Mouse (Mus musculus) intestine, embryonic 14.5 days (tissue): Measurements from ENCODE around the gene Rasgef1b. TPM values are rescaled to one million over a fixed set of nuclear protein-coding genes. Genes with fewer than 3 reads are reported as not detected.

ENCODE experiments used
- ATAC-seq: fragments of 200-750 bp; cut with Nextera tagmentation; replicated peaks from 2 replicates; pipeline ENCODE4 v1.8.0; 2017; ENCODE audit warnings: low read depth, moderate number of reproducible peaks, moderate TSS enrichment, moderate library complexity; ENCODE audit not compliant: low FRiP score, low TSS enrichment
- DNase-seq: peaks from one replicate; pipeline ENCODE4 v3.0.0-alpha.2; 2018; ENCODE audit warnings: low spot score
- H3K27ac ChIP-seq: fragments of 300-500 bp; sonication (generic); 2 replicates; pipeline ENCODE4 v1.5.1; 2014; ENCODE audit warnings: low read depth, mild to moderate bottlenecking, control low read depth
- H3K27me3 ChIP-seq: fragments of 300-500 bp; sonication (generic); replicated peaks from 2 replicates; pipeline ENCODE4 v1.6.1; 2014; ENCODE audit warnings: low read length, control low read depth; ENCODE audit not compliant: control insufficient read depth, insufficient read depth
- H3K36me3 ChIP-seq: fragments of 300-500 bp; sonication (generic); 2 replicates; pipeline ENCODE4 v1.6.1; 2014; ENCODE audit warnings: low read length, control low read depth; ENCODE audit not compliant: control insufficient read depth, insufficient read depth
- H3K4me1 ChIP-seq: fragments of 300-500 bp; sonication (generic); replicated peaks from 2 replicates; pipeline ENCODE4 v1.6.1; 2014; ENCODE audit warnings: low read length, control low read depth, mixed read lengths; ENCODE audit not compliant: control insufficient read depth, insufficient read depth
- H3K4me2 ChIP-seq: fragments of 300-500 bp; sonication (generic); 2 replicates; pipeline ENCODE4 v1.6.1; 2014; ENCODE audit warnings: low read length
- H3K4me3 ChIP-seq: fragments of 300-500 bp; sonication (generic); 2 replicates; pipeline ENCODE4 v1.5.1; 2014; ENCODE audit warnings: low read depth, low read length, control low read depth, mixed read lengths
- H3K9ac ChIP-seq: fragments of 300-500 bp; sonication (generic); 2 replicates; pipeline ENCODE4 v1.6.1; 2014; ENCODE audit warnings: mild to moderate bottlenecking, low read length
- H3K9me3 ChIP-seq: fragments of 300-500 bp; sonication (generic); 2 replicates; pipeline ENCODE4 v1.6.1; 2016; ENCODE audit warnings: low read length, control low read depth; ENCODE audit not compliant: control insufficient read depth
- WGBS: fragments of 180-500 bp; shearing (Covaris S2); extraction: QIAGEN DNeasy Blood & Tissue Kit; methylation state at CpG from one replicate; pipeline ENCODE4 v1.1.7; 2014; 5-methylcytosine and 5-hydroxymethylcytosine counted together
- polyA plus RNA-seq: library from polyadenylated mRNA; unstranded; fragments of >200 nt; fragmentation: Nextera tagmentation; extraction: Ambion mirVana; gene quantifications from 2 replicates; pipeline ENCODE4 v1.2.1, GENCODE M21; 2014

The Rasgef1b gene
- polyA plus RNA-seq, 1 experiment from 2014 or later: 13.0 TPM

- Histone ChIP-seq H3K27ac (no peak overlapping the region), H3K9ac (no peak overlapping the region), H3K27me3 (no peaks in the 10 kb centered on the region), H3K4me1 (0 out of 2 replicates have a peak, but pooled peaks cover 6% of the 10 kb centered on the region), H3K9me3 (no peaks in the 10 kb centered on the region), H3K36me3 (no peaks in the 10 kb centered on the region), H3K4me3 (no peak overlapping the region), H3K4me2 (no peak overlapping the region)
- DNase-seq (no peak), ATAC-seq (no peak)
- WGBS: 85% methylated on average over 5 of the region's 5 CpGs
These were observed 448.3 kb downstream of the Rasgef1b start for GRCm38 (mm10) chr5:99280536-99280935.

- no peak for DNase-seq
- WGBS: 38% methylated on average over 9 of the region's 9 CpGs
- ATAC-seq: no peak
These were observed 449.7 kb downstream of the Rasgef1b start for GRCm38 (mm10) chr5:99279016-99279757.

GRCm38 (mm10) chr5:99278364-99278763 is 450.5 kb downstream of the Rasgef1b start:
- H3K4me3 ChIP-seq: no peak overlapping the region
- H3K4me1 ChIP-seq: 0 out of 2 replicates have a peak, but pooled peaks cover 6% of the 10 kb centered on the region
- H3K4me2 ChIP-seq: no peak overlapping the region
- ATAC-seq (no peak), DNase-seq (no peak)
- no peaks in the 10 kb centered on the region for H3K27me3 ChIP-seq
- no peak overlapping the region for H3K9ac ChIP-seq
- no peak overlapping the region for H3K27ac ChIP-seq
- no peaks in the 10 kb centered on the region for H3K9me3 ChIP-seq
- WGBS: 92% methylated on average over 8 of the region's 8 CpGs
- H3K36me3 ChIP-seq: no peaks in the 10 kb centered on the region

More at GRCm38 (mm10) chr5:99279016-99279757, 449.7 kb downstream of the Rasgef1b start:
- Histone ChIP-seq H3K4me2 (no peak overlapping the region), H3K27ac (no peak overlapping the region), H3K9ac (no peak overlapping the region), H3K36me3 (no peaks in the 10 kb centered on the region), H3K4me1 (0 out of 2 replicates have a peak, but pooled peaks cover 6% of the 10 kb centered on the region), H3K27me3 (no peaks in the 10 kb centered on the region), H3K4me3 (no peak overlapping the region), H3K9me3 (no peaks in the 10 kb centered on the region)

- Histone ChIP-seq H3K27ac (no peak overlapping the region), H3K4me1 (0 out of 2 replicates have a peak, but pooled peaks cover 6% of the 10 kb centered on the region), H3K36me3 (no peaks in the 10 kb centered on the region), H3K4me3 (no peak overlapping the region), H3K4me2 (no peak overlapping the region), H3K27me3 (no peaks in the 10 kb centered on the region), H3K9me3 (no peaks in the 10 kb centered on the region), H3K9ac (no peak overlapping the region)
- ATAC-seq (no peak), DNase-seq (no peak)
- 83% methylated on average over 9 of the region's 9 CpGs for WGBS
These were observed 451.3 kb downstream of the Rasgef1b start for GRCm38 (mm10) chr5:99277536-99277935.

GRCm38 (mm10) chr5:99274119-99274563 is 454.7 kb downstream of the Rasgef1b start:
- Histone ChIP-seq H3K4me1 (0 out of 2 replicates have a peak, but pooled peaks cover 4% of the 10 kb centered on the region), H3K36me3 (no peaks in the 10 kb centered on the region), H3K4me2 (no peak overlapping the region), H3K9me3 (no peaks in the 10 kb centered on the region), H3K9ac (no peak overlapping the region), H3K4me3 (no peak overlapping the region), H3K27ac (no peak overlapping the region), H3K27me3 (no peaks in the 10 kb centered on the region)
- no peak for ATAC-seq
- DNase-seq: no peak
- WGBS: 71% methylated on average over 12 of the region's 12 CpGs

- DNase-seq (no peak), ATAC-seq (no peak)
- H3K4me2 ChIP-seq: no peak overlapping the region
- H3K36me3 ChIP-seq: no peaks in the 10 kb centered on the region
- no peaks in the 10 kb centered on the region for H3K4me1 ChIP-seq
- H3K27ac ChIP-seq: no peak overlapping the region
- H3K27me3 ChIP-seq: no peaks in the 10 kb centered on the region
- no peaks in the 10 kb centered on the region for H3K9me3 ChIP-seq
- no peak overlapping the region for H3K4me3 ChIP-seq
- no peak overlapping the region for H3K9ac ChIP-seq
- 51% methylated on average over 1 of the region's 1 CpGs for WGBS
These were observed 457.3 kb downstream of the Rasgef1b start for GRCm38 (mm10) chr5:99271531-99271930.

- no peak for ATAC-seq
- no peaks in the 10 kb centered on the region for H3K4me1 ChIP-seq
These were observed 459.7 kb downstream of the Rasgef1b start for GRCm38 (mm10) chr5:99269131-99269530.

GRCm38 (mm10) chr5:99267338-99267737 is 461.5 kb downstream of the Rasgef1b start:
- Histone ChIP-seq H3K9ac (no peak overlapping the region), H3K9me3 (no peaks in the 10 kb centered on the region), H3K4me3 (no peak overlapping the region), H3K36me3 (no peaks in the 10 kb centered on the region), H3K27me3 (no peaks in the 10 kb centered on the region), H3K4me2 (no peak overlapping the region), H3K27ac (no peak overlapping the region), H3K4me1 (no peaks in the 10 kb centered on the region)
- WGBS: 91% methylated on average over 5 of the region's 5 CpGs
- ATAC-seq (no peak), DNase-seq (no peak)

More at GRCm38 (mm10) chr5:99269131-99269530, 459.7 kb downstream of the Rasgef1b start:
- no peak overlapping the region for H3K9ac ChIP-seq
- H3K9me3 ChIP-seq: no peaks in the 10 kb centered on the region
- H3K36me3 ChIP-seq: no peaks in the 10 kb centered on the region
- 88% methylated on average over 2 of the region's 2 CpGs for WGBS
- DNase-seq: no peak
- H3K4me3 ChIP-seq: no peak overlapping the region
- H3K4me2 ChIP-seq: no peak overlapping the region
- no peaks in the 10 kb centered on the region for H3K27me3 ChIP-seq
- H3K27ac ChIP-seq: no peak overlapping the region

- Histone ChIP-seq H3K27me3 (no peaks in the 10 kb centered on the region), H3K36me3 (no peaks in the 10 kb centered on the region), H3K4me2 (no peak overlapping the region), H3K27ac (no peak overlapping the region), H3K9me3 (no peaks in the 10 kb centered on the region), H3K9ac (no peak overlapping the region), H3K4me1 (no peaks in the 10 kb centered on the region), H3K4me3 (no peak overlapping the region)
- WGBS: 87% methylated on average over 8 of the region's 8 CpGs
- no peak for DNase-seq
- no peak for ATAC-seq
These were observed 462.6 kb downstream of the Rasgef1b start for GRCm38 (mm10) chr5:99266301-99266700.
